Mouse (Mus musculus) kidney, postnatal 0 days (tissue): Measurements from ENCODE around the gene Slc35e3. TPM values are rescaled to one million over a fixed set of nuclear protein-coding genes. Genes with fewer than 3 reads are reported as not detected.

Experiments
- ATAC-seq: fragments of 200-750 bp; cut with Nextera tagmentation; replicated peaks from 2 replicates; pipeline ENCODE4 v1.8.0; 2017; ENCODE audit warnings: low read depth, moderate number of reproducible peaks, moderate TSS enrichment, moderate library complexity; ENCODE audit not compliant: low FRiP score
- DNase-seq: peaks from one replicate; pipeline ENCODE4 v3.0.0-alpha.2; 2016; ENCODE audit warnings: low spot score
- H3K27ac ChIP-seq: fragments of 300-500 bp; sonication (generic); 2 replicates; pipeline ENCODE4 v1.5.1; 2014; ENCODE audit warnings: mild to moderate bottlenecking
- H3K27me3 ChIP-seq: fragments of 300-500 bp; sonication (generic); 2 replicates; pipeline ENCODE4 v1.6.1; 2014; ENCODE audit warnings: low read length, mixed read lengths; ENCODE audit not compliant: insufficient read depth
- H3K36me3 ChIP-seq: fragments of 300-500 bp; sonication (generic); 2 replicates; pipeline ENCODE4 v1.6.1; 2014; ENCODE audit warnings: low read length, mixed read lengths; ENCODE audit not compliant: insufficient read depth
- H3K4me1 ChIP-seq: fragments of 300-500 bp; sonication (generic); replicated peaks from 2 replicates; pipeline ENCODE4 v1.6.1; 2014; ENCODE audit warnings: antibody characterized with exemption, low read length, mixed read lengths; ENCODE audit not compliant: insufficient read depth
- H3K4me2 ChIP-seq: fragments of 300-500 bp; sonication (generic); 2 replicates; pipeline ENCODE4 v1.6.1; 2014; ENCODE audit warnings: mild to moderate bottlenecking, low read length, moderate library complexity, mixed read lengths
- H3K4me3 ChIP-seq: fragments of 300-500 bp; sonication (generic); replicated peaks from 2 replicates; pipeline ENCODE4 v1.5.1; 2014; ENCODE audit warnings: low read depth, low read length
- H3K9ac ChIP-seq: fragments of 300-500 bp; sonication (generic); 2 replicates; pipeline ENCODE4 v1.6.1; 2014; ENCODE audit warnings: low read depth, low read length
- H3K9me3 ChIP-seq: fragments of 300-500 bp; sonication (generic); replicated peaks from 2 replicates; pipeline ENCODE4 v1.6.1; 2016; ENCODE audit warnings: low read length, inconsistent platforms, mixed read lengths
- CTCF ChIP-seq: IDR thresholded peaks from 2 replicates; pipeline ENCODE4 v1.5.1; 2016; ENCODE audit warnings: antibody characterized with exemption, low read depth, mild to moderate bottlenecking, moderate library complexity
- WGBS: fragments of 180-500 bp; shearing (Covaris S2); extraction: QIAGEN DNeasy Blood & Tissue Kit; methylation state at CpG from one replicate; pipeline ENCODE4 v1.1.7; 2014; 5-methylcytosine and 5-hydroxymethylcytosine counted together
- polyA plus RNA-seq: library from polyadenylated mRNA; unstranded; fragments of >200 nt; fragmentation: Nextera tagmentation; extraction: Ambion mirVana; gene quantifications from 2 replicates; pipeline ENCODE4 v1.2.1, GENCODE M21; 2015

The Slc35e3 gene
- polyA plus RNA-seq, 1 experiment from 2014 or later: 13.1 TPM

DNA sequence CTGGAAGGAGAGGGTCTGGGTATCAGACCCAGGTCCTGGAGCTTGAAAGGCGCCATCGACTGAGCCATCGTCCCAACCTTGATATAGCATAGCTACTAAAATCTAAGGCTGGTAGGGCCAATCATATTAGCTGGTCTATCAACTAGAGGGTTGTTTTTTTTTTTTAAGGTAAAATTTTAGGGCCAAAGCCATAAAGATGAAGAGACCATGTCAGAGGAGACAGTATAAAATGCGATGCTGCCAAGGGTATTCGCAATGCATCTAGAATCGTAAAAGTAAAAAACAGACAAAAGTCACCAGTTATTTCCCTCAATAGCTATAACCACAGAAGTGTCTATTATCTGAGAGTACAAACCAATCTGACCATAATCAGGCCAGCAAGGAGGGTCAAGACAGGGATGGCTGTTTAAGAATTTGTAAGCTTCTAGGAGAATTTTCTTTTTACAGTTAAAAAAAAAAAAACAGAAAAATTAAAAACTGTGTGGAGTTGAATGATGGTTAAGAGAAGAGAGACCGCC, 6.2 kb upstream of the Slc35e3 start:
- no peaks in the 10 kb centered on the region for H3K9me3 ChIP-seq
- WGBS: 99% methylated on average over 7 of the region's 7 CpGs
- no peak overlapping the region for H3K4me3 ChIP-seq
- no peak for TF ChIP-seq CTCF
- ATAC-seq (no peak), DNase-seq (no peak)
- H3K9ac ChIP-seq: no peak overlapping the region
- H3K4me1 ChIP-seq: no peaks in the 10 kb centered on the region
- peaks cover 28% of the 10 kb centered on the region for H3K36me3 ChIP-seq
- no peak overlapping the region for H3K27ac ChIP-seq
- no peaks in the 10 kb centered on the region for H3K27me3 ChIP-seq
- no peak overlapping the region for H3K4me2 ChIP-seq

DNA sequence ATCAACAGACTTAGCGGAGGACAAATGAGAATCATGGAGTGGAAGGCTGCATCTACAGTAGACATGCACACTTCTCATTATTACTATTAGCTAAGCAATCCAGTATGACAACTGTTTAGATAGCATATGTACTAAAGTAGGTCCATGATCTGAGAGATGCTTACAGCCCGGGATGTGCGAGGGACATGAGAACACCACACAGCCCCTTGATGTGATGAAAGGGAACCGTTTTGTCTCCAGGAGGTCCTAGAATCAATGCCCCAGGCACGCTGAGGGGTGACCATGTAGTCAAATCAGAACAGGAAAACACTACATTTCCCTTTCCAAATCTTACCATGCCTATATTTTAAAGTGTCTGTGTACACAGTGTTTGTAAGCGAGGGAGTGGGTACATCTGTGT, 5.6 kb upstream of the Slc35e3 start:
- no peak for TF ChIP-seq CTCF
- Histone ChIP-seq H3K36me3 (peaks cover 22% of the 10 kb centered on the region), H3K4me2 (no peak overlapping the region), H3K4me3 (no peak overlapping the region), H3K27ac (no peak overlapping the region), H3K27me3 (no peaks in the 10 kb centered on the region), H3K4me1 (no peaks in the 10 kb centered on the region), H3K9ac (no peak overlapping the region), H3K9me3 (no peaks in the 10 kb centered on the region)
- WGBS: 96% methylated on average over 6 of the region's 6 CpGs
- no peak for ATAC-seq
- no peak for DNase-seq

DNA sequence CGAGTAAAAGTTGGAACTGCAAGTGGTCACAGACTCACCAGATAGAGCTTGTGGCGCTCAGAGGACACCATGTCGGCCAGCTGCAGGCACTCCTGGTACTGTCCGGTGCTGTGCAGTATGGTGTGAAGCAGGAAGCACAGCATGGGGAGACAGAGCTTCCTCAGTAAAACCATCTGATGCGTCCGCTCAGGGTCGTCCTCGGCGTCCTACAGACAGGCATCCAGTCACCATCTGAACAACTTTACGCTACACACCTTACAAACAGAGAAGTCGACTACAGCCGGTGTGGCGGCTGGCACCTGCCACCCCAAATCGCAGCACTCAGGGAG, 5.1 kb upstream of the Slc35e3 start:
- DNase-seq (no peak), ATAC-seq (no peak)
- 97% methylated on average over 14 of the region's 14 CpGs for WGBS
- H3K9me3 ChIP-seq: no peaks in the 10 kb centered on the region
- H3K27me3 ChIP-seq: no peaks in the 10 kb centered on the region
- no peak overlapping the region for H3K27ac ChIP-seq
- H3K4me3 ChIP-seq: no peak overlapping the region
- TF ChIP-seq CTCF: no peak
- H3K9ac ChIP-seq: no peak overlapping the region
- peaks cover 18% of the 10 kb centered on the region for H3K36me3 ChIP-seq
- H3K4me2 ChIP-seq: no peak overlapping the region
- no peaks in the 10 kb centered on the region for H3K4me1 ChIP-seq

DNA sequence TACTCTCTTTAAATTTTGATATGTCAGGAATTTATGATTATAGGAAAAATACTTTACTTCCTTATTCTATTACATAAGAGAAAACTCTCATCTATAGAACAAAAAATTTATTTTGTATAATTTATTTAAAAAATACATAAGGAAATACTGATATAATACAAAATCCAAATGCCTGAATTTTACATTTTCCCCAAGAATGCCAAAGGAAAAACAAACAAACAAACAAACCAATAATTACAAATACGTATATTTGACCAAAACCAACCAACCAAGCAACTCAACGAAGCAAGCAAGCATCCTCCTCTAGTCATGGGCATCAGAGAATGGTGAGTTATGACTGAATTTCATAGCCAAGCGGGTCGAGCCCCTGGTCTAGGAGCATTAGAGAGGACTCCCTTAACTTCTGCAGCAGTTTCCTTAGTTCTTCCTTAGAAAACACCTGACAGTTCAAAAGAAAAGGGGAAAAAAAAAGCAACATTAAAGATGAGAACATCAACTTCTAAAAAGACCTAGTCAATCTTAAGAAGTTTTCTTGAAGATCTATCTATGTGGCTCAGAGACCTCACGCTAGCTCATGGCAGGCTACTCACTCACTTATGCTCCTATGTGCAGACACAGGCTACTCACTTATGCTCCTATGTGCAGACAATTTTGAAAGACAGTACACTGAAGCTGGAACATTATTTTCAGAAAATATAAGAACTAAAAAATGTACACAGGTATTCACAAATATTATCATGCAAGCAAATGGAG, 4.5 kb upstream of the Slc35e3 start:
- TF ChIP-seq CTCF: no peak
- peaks cover 18% of the 10 kb centered on the region for H3K36me3 ChIP-seq
- no peaks in the 10 kb centered on the region for H3K27me3 ChIP-seq
- H3K4me2 ChIP-seq: no peak overlapping the region
- H3K9ac ChIP-seq: no peak overlapping the region
- no peak for DNase-seq
- no peaks in the 10 kb centered on the region for H3K4me1 ChIP-seq
- no peak overlapping the region for H3K27ac ChIP-seq
- H3K9me3 ChIP-seq: no peaks in the 10 kb centered on the region
- 91% methylated on average over 5 of the region's 5 CpGs for WGBS
- no peak for ATAC-seq
- H3K4me3 ChIP-seq: no peak overlapping the region

DNA sequence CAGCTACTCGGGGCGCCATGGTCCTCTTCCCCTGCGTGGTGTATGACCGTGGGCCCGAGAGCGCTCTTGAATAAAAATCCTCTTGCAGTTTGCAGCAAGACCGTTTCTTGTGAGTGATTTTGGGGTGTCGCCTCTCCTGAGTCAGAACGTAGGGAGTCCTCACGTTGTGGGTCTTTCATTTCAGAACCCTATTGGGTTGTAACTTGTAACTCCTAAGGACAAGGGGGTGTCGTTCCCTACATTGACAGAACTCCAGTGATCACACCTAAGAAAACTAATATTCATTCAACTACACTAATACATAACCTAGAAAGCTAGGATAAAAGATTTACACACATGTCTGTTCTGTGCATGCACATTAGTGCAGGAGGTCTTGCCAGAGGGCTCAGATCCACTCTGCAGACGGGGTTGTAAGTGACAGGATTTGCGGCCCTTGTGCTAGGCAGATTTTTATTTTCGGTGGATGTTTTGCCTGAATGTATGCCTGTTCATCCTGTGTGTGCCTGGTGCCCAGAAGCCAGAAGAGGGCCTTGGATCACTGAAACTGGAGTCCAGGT, 3.7 kb upstream of the Slc35e3 start:
- Histone ChIP-seq H3K36me3 (peaks cover 18% of the 10 kb centered on the region), H3K4me3 (no peak overlapping the region), H3K27me3 (no peaks in the 10 kb centered on the region), H3K4me1 (no peaks in the 10 kb centered on the region), H3K27ac (no peak overlapping the region), H3K4me2 (no peak overlapping the region), H3K9me3 (no peaks in the 10 kb centered on the region), H3K9ac (no peak overlapping the region)
- DNase-seq: no peak
- TF ChIP-seq CTCF: no peak
- WGBS: 92% methylated on average over 14 of the region's 14 CpGs
- ATAC-seq: no peak

DNA sequence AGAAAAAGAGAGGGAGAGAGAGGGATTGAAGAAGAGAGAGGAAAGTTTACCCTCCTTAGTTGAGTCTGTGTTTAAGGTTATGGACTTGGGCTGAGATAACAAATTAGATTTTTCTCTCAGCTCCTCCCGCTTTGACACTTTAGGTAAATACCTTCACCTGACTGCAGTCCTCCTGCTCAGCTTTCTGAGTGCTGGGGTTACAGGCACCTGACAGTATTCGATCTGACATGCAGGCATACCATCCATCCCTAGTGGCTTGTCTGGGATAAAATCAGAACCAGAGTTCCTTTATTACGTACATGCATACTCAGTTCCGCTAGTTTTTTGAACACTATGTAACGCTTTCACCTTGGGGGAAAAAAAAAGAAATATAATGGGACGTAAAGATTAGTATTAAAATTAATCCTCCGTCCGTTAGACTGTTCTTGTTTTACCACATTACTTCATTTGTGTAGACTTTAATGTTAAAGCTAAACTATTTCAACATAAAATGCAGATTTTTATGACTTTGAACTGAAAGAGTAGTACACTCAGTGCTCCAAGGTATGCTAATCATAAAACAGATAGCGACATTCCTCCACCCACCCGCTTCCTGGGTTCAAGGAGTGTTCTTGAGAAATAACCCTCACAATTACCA, 3.0 kb upstream of the Slc35e3 start:
- Histone ChIP-seq H3K36me3 (peaks cover 18% of the 10 kb centered on the region), H3K9ac (no peak overlapping the region), H3K27ac (0 out of 2 replicates have a peak overlapping the region, but pooled peaks have one; percentile 25), H3K4me2 (no peak overlapping the region), H3K4me3 (no peak overlapping the region), H3K27me3 (no peaks in the 10 kb centered on the region), H3K4me1 (no peaks in the 10 kb centered on the region; the same call in 1 of the 2 replicates), H3K9me3 (no peaks in the 10 kb centered on the region)
- no peak for TF ChIP-seq CTCF
- ATAC-seq (no peak), DNase-seq (no peak)
- 96% methylated on average over 10 of the region's 10 CpGs for WGBS
